Mouse (Mus musculus): Measurements from ENCODE around the gene Ndufb11. TPM values are rescaled to one million over a fixed set of nuclear protein-coding genes. Genes with fewer than 3 reads are reported as not detected.

Gene Ndufb11
- 79.4 TPM for polyA plus RNA-seq (2014; fragmentation: Illumina TruSeq; extraction: RNeasy Lipid Tissue Mini Kit (QIAGEN cat#74804); ENCODE audit: low read depth, low replicate concordance)

GRCm38 (mm10) chrX:20617176-20617902, at the start of gene Ndufb11, which contains the start of gene Rbm10:
TSS of gene Ndufb11 (minus strand) at chrX:20617619.
TSS of gene Rbm10 (plus strand) at chrX:20617503.

GRCm38 (mm10) chrX:20658026-20658652, 40.7 kb upstream of the Ndufb11 start, which contains the start of gene Uba1:
TSS of gene Uba1 (plus strand) at chrX:20658326.

Other genes with a start within 250 kb of the Ndufb11 start
- 11.6 TPM for gene Jade3, start 191.9 kb downstream of the Ndufb11 start, polyA plus RNA-seq (2014; fragmentation: Illumina TruSeq; extraction: RNeasy Lipid Tissue Mini Kit (QIAGEN cat#74804); ENCODE audit: low read depth, low replicate concordance)
- 15.3 TPM for gene Rgn, start 67.8 kb downstream of the Ndufb11 start, polyA plus RNA-seq (2014; fragmentation: Illumina TruSeq; extraction: RNeasy Lipid Tissue Mini Kit (QIAGEN cat#74804); ENCODE audit: low read depth, low replicate concordance)
- gene Rbm10, start 116 bp downstream of the Ndufb11 start, polyA plus RNA-seq (2014; fragmentation: Illumina TruSeq; extraction: RNeasy Lipid Tissue Mini Kit (QIAGEN cat#74804); ENCODE audit: low read depth, low replicate concordance), result 5.0 TPM
- 73.5 TPM for gene Uba1, start 40.7 kb upstream of the Ndufb11 start, polyA plus RNA-seq (2014; fragmentation: Illumina TruSeq; extraction: RNeasy Lipid Tissue Mini Kit (QIAGEN cat#74804); ENCODE audit: low read depth, low replicate concordance)
- gene Cdk16, start 70.3 kb upstream of the Ndufb11 start, polyA plus RNA-seq (2014; fragmentation: Illumina TruSeq; extraction: RNeasy Lipid Tissue Mini Kit (QIAGEN cat#74804); ENCODE audit: low read depth, low replicate concordance), result 25.2 TPM
- gene Usp11, start 86.3 kb upstream of the Ndufb11 start, polyA plus RNA-seq (2014; fragmentation: Illumina TruSeq; extraction: RNeasy Lipid Tissue Mini Kit (QIAGEN cat#74804); ENCODE audit: low read depth, low replicate concordance), result 2.8 TPM
- gene Araf, start 180.2 kb upstream of the Ndufb11 start, polyA plus RNA-seq (2014; fragmentation: Illumina TruSeq; extraction: RNeasy Lipid Tissue Mini Kit (QIAGEN cat#74804); ENCODE audit: low read depth, low replicate concordance), result 54.9 TPM

Data from kidney, adult 10 weeks (tissue).